Mouse (Mus musculus): ENCODE data around the gene Efcab11. TPM values are rescaled to one million over a fixed set of nuclear protein-coding genes. Genes with fewer than 3 reads are reported as not detected.
A peak's percentile ranks its signal among the peaks of the same experiment; 100 is the strongest.

The Efcab11 gene
- total RNA-seq, 2 experiments from 2014 or later = 0.67 to 1.5 TPM

DNA sequence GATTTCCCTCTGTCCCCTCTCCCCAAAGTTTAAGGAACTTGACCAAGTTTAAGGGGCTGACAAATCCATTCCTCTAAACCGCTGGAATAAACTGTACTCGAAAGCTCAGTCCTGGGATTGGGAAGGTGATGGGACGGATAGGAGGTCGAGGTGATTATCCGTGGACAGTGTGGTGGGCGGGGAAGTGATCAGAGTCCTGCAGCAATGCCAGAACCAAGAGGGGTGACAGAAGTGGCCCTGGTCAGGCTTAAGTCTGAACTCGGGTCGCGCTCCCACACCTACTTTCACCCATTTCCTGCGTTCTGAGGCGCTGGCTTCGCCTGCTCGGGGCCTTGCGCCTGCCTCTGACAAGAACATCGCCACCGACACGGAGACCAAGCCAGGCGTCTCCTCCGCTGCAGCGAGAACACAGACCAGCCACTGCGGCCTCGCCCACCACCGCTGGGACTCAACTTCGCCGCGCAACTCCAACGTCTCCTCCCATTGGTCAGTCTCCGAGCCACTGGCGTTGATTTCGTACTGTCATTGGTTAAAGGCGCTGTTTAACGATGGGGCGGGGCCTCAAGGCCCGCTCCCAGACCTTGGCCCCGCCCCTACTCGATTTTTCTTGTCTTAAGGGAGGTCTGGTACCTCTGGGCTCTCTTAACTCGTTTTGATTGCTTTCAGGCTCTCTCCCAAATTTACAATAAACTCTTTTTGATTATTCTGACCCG lies 1.1 kb downstream of the Efcab11 start:
- DNase-seq (ENCODE audit: low spot score in 2 of 2) = peak; percentile 75 to 90

DNA sequence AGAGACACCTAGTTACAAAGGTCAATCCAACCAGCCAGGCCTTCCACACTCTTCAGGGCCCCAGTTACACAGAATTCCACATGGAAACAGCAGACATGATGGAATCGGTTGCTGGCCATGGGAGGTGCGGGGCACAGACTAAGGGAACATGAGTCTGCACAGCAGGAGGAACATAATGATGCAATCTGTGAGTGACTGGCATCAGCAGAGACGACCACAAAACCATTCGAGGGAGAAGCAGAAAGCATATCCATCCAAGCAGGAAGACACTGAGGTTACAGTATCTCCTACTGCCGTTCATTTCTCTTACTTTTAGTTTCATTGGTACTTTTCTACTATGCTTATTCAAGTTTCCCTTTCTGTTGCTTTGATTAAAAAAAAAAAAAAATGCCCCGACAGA lies 9.6 kb downstream of the Efcab11 start:
- no peak for DNase-seq (ENCODE audit: low spot score in 2 of 2)

DNA sequence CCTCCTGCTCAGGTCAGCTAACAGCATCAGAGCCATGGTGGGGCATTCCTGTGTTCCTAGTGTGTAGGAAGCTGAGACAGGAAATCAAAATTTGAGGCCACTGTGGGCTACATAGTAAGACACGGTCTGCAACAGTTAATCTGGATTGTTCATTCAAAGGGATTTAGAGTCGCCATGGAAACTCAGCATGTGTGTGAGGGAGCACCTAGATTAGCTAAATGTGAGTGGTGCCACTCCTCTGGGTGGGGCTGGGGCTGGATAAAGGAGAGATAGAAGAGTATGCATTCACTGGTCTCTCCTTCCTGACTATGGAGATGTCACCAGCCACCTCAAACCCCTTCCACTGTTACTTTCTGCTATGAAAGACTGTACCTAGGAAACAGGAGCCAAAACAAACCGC lies 10.8 kb downstream of the Efcab11 start:
- no peak for DNase-seq (ENCODE audit: low spot score in 2 of 2)

DNA sequence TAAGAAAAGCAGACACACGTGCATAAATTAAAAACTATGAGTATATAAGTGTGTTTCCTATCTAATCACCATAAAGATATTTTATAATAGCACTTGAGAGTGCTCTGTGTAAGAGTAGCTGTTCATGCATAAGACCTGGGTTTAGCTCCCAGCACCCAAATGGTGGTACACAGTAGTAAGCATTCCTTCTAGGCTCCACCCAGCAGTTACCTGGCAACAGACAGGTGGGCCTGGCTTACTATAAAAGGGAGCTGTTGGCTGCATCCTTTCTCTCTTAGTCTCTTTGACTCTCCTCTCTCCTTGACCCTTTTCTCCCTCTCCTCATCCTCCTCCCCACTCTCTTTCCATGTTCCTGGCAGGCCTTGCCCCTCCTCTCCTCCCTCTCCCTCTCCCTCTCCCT lies 15.4 kb downstream of the Efcab11 start:
- no peak for DNase-seq (ENCODE audit: low spot score in 2 of 2)

DNA sequence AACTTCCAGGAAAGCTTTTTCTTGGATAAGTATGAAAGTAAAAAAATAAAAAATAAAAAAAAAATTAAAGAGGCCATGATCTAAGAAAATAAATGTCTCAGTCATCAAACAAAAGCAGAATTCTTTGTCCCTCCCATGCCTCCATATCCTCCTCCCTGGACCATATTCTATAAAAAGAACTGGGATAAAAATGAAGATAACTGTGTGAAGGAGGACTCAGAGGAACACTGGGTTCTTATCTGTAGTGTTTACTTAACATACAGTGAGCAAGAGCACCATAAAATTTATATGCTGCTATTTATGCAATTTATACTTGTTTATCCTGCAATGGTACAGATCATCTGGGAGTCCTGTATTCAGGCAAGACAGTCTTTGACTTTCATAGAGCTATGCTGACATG lies 19.6 kb downstream of the Efcab11 start:
- DNase-seq (ENCODE audit: low spot score in 2 of 2) = no peak

DNA sequence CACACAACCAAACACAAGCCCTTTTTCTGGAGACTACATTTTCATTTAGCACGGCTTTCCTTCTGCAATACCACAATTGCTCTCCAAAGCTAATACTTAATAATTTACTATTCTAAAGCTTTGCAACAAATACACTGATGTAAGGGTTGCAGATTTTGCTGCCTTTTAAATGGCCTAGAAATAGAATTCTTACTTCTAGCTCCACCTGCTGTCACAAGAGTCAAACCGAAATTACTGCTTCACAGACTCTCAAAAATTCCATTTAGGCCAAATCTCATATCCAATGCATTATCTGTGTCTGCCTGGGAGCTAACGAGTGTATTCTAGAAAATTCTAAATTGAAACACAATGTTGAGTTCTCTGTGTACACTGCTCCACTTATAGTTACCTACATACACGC lies 23.3 kb downstream of the Efcab11 start:
- DNase-seq (ENCODE audit: low spot score in 2 of 2) = peak in 1 of 2 experiments; percentile 69

DNA sequence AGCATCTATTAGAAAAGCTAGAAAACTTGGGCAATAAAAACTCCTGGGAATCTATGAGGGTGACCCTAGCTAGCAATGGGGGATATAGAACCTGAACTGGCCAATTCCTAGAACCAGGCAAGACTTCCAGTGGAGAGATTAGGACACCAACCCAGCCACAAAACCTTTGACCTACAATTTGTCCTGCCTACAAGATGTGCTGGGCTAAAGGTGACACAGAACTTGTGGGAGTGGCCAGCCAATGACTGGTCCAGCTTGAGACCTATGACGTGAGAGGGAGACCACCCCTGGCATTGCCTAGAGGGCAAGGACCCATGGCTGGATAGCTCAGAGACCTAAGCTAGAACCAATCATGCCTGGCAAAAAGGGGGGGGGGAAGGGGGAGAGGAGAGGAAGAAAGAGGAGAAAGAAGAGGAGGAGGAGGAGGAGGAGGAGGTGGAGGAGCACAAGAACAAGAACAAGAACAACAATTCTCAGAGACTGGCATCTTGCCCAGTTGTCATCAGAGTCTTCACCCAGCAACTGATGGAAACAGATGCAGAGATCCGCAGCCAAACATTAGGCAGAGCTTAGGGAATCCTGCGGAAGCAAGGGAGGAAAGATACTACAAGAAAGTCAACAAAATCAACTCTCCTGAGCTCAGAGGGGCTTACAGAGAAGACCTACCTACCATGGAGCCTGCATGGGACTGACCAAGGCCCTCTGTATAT lies 24.7 kb downstream of the Efcab11 start:
- DNase-seq (ENCODE audit: low spot score in 2 of 2) = no peak

DNA sequence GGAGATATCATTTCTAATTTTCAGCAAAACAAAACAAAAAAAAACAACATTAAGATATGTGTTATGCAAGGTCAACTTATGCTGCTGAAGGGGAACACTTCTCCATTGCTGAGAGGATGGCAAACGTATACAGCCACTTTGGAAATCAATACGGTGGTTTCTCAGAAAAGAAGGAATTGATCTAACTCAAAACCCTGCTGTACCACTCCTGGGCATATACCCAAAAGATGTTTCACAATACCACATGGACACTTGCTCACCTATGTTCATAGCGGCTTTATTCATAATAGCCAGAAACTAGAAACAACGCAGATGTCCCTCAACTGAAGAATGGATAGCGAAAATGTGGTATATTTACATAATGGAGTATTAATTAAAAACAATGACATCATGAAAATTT lies 25.6 kb downstream of the Efcab11 start:
- DNase-seq (ENCODE audit: low spot score in 2 of 2) = no peak

DNA sequence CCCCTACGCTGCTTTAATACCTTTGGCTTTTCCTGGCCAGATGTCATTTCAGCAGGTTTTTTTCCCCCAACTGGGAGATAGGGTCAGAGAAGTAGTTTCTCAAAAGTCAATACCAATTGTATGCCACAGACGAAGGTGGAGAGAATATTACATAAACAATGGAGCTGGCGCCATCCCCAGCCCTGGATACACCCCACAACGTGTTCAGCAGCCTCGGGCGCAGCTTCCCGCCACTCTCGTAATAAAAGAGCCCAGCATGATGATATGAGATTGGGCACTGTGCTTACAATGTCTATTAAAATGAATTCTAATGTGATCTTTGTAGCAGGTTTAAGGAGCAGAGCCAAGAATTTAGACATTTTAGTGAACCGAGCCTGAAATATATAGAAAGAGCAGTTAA lies 28.2 kb downstream of the Efcab11 start:
- no peak for DNase-seq (ENCODE audit: low spot score in 2 of 2)

DNA sequence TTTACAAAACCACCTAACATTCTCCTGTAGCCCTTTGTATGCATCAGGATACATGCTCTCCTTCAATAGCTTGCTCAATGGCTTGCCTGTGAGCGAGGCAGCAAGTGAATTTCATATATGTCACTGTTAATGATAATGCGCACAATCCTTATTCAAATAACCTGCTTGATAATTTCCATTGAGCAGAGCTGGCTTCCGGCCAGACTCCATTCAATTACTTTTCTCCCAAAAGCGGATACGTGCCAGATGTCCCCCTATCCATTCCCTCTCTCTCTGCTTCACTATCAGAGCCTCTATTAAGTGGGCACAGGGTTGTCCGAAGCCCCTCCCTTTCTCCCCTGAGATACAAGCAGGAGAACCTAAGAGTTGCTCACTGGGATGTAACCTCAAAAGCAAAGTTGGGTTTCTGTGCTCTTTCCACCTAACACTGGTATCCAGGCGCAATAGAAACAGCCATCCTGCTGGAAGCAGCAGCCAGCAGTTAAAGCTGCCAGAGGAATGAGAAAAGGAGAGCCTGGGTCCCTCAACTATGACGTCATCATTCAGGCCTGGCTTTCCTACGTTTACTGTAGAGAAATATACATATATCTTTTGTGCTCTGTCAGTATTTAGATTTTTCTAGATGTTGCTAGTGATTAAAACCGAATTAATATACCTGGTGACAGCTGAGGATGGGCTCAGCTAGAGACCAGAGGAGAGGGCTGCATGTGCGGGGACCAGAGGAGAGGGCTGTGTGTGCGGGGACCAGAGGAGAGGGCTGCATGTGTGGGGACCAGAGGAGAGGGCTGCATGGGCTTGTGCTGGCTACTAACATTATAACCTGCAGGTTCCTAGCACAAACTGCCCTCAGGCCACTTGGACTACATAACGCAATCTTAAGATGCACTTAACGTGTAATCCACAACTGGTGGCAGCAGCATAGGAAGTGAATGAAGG lies 30.6 kb downstream of the Efcab11 start:
- DNase-seq (ENCODE audit: low spot score in 2 of 2) = no peak

DNA sequence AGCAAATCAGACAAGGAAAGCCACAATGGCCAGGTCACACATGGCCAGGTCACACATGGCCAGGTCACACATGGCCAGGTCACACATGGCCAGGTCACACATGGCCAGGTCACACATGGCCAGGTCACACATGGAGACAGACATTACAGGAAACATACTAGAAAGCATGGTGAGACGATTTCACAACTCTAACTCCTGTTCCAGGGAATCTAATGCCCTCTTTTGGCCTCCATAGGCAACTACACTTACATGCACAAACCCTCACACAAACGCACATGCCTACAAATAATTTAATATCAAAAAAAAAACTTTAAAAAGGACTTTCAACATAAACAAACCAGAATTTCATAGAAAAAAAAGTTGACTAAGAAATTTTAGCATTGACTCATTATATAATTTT lies 34.2 kb downstream of the Efcab11 start:
- DNase-seq (ENCODE audit: low spot score in 2 of 2) = no peak

DNA sequence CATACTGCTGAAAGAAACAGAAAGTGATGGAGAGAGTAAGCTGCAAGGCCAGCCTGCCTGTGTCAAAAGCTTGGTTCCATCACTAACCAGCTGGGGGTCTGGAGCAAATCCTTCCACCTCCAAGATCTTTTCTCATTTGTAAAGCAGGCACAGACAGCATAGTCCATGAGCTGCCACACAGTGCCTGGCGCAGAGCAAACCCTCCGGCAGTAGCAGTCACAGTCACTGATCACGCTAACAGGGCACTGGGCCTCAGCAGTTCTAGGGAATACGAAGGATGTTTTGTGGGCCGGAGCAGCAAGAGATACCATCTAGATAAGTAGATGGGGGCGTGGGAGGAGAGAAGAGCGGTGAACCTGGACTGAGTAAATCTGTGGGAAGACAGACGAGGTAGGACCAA lies 39.3 kb downstream of the Efcab11 start:
- no peak for DNase-seq (ENCODE audit: low spot score in 2 of 2)

DNA sequence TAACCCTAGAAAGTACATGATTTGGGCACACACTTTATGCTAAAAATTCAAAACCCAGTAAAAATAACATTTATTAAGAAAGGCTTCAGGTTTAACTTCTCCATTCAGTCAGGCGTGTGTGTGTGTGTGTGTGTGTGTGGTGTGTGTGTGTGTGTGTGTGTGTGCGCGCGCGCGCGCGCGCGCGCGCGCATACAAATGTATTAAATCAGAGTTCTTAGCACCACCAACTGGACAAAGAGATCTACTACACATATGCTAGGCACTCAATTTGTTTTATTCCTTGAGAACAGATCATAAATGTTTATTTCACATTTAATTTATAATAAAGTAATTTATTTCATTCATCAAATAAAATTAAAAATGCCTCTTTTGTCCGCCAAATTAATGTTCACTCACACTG lies 45.5 kb downstream of the Efcab11 start:
- no peak for DNase-seq (ENCODE audit: low spot score in 2 of 2)

DNA sequence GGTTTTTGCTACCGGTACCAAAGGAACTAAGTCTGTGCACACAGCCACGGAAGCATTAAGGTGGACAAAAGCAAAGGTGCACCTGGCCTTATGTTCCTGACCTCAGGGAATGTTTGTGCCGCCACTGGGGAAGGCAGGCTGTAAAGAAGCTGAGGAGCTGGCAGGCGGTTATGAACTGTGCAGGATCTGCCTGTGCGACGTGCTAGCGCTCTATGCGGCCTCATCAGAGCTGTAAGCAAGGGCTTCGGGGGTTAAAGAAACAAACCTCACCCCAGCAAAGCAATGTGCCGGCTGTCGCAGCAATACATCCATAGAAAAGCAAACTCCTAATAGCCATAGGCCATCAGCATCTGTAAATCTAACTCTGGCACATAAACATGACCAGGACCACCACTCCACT lies 46.1 kb downstream of the Efcab11 start:
- no peak for DNase-seq (ENCODE audit: low spot score in 2 of 2)

DNA sequence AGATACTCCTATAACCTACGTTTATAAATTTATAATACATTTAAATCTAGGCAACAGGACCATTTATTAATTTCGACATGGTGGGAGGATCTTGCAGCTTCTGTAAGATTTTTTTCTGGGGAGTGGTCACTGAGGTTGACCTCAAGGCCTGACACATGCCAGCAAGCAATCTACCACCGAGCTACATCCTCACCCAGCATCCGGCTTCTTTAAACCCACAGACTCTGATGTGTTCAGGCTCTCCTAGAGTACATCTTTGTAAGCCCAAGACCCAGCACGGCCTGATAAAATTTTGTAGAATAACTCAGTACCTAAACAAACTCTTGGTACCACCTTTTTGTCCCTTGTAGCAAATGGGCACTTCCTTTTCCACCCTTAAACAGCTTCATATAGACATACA lies 46.7 kb downstream of the Efcab11 start:
- no peak for DNase-seq (ENCODE audit: low spot score in 2 of 2)

DNA sequence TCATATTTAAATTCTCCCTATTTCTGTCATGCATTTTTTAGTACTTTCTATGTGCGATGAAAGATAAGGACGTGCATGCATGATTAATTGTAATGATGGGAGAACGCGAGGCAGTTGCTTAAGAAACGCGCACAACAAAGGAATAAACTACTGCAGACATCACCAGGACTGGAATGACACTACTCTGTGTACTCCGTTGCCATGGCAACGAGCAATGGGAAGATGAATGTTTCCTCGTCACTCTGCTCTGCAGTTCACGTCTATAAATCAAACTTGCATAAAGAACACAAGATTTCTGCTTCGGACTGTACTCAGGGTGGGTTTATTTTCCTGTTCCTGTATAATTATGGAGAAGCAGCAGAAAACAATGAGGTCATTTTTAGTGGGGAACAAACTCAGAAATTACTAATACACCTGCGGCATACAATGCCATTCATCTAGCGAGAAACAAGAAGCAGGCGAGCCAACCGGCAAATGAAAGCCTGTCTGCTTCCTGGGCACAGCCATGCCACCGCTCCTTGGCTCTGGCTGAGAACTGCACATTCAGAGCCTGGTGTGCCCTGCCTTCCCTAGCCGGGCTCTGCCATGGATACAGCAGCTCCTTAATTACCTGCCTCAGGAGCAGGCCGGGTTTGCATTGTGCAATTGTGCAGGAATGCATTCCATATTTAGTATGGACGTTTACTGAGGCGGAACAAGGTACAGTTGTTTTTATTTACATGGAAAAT lies 47.7 kb downstream of the Efcab11 start:
- DNase-seq (ENCODE audit: low spot score in 2 of 2) = peak; percentile 34 to 65

DNA sequence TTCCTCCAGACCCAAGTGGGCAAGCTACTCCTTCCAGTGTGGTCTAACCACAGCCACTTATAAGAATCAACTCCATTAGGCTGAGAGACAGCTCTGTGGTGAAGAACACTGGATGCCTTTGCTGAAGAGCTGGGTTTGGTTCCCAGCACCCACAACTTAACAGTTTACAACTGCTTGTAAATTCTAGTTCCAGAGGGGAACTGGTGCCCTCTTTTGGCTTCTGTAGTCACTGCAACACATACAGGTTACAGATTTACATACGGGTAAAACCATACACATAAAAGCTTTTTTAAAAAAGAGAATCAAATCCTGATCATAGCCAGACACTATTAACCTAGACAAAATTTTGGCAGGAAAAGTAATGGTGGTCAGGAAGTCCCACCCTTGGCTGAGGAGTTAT lies 50.8 kb downstream of the Efcab11 start:
- no peak for DNase-seq (ENCODE audit: low spot score in 2 of 2)

DNA sequence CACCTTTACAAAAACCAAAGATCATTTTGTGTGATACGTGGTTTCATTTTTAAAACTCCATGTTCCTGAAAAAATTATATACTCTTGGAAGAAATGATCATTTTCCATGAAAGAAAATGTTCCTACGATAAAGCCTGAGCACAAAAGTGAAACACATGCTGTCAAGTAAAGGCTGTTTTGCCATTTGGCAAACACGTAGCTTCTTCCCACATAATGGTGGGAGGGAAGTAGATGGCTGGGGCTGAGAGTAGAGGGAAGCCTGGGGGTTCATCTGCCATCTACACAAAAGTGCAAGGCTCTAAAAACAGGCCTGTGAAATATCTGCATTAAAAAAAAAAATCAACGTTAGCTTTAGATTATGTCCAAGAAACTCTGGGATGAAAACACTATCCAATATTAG lies 61.6 kb downstream of the Efcab11 start:
- DNase-seq (ENCODE audit: low spot score in 2 of 2) = peak in 1 of 2 experiments; percentile 43

DNA sequence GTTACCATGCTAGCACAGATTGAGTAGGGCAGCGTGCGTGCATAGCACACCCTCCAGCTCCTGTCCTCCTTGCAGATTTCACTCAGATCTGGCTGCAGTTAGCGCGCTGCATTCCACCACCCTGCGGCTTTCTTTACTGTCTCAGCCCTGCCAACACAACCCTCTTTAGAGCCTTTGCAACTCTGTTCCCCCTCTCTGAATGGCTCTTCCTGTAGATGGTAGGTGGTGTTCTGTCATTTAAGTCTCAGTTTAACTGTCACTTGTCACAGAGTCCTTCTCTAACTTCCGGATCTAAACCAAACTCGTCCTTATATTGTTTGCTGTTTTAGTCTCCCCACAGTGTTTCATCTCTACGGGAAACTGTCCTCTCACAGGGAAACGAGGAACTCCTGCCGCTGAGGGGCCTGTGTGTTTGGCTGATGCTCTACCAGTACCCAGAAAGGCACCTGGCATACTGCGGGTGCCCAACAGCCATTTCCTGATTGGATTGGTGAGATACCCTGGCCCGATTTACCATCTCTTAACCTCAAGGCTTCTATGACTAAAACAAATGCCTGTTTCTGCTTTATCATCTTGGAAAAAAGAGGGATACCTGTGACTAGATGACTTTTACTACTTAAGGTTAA lies 62.8 kb downstream of the Efcab11 start:
- DNase-seq (ENCODE audit: low spot score in 2 of 2) = no peak

DNA sequence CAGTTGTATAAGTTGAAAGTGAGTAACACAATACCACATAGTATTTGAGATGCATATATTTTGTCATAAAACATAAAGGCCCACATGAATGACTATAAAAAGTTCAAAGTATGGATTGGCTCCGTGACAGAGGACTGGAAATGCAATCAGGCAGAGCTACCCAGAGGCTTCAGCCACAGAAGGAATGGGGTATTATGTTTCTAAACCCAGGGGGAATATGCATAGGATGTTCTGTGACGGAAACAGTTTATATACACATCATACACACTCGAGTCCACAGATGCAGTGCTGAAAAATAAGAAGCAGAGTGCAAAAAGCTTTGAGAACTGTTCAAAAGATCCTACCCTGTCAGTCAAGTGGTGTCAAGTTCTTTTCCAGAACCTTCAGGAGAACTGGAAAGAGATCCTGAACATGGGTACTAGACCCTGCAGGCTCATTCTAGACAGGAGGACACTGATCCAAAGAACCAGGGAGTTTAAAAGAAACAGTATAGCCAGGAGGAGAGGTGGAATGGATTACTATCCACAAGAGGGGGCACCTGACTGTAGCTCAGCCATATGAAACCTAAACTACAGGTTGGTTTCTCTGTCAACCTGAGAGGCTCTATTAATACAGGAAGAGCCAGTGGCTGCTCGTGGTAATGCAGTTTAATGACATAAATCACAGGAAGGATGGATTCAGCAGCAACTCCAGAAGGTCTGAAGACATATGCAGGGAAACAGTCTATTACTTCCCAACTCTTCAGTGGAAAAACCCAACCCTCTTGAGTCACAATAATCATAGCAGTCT lies 64.9 kb downstream of the Efcab11 start:
- DNase-seq (ENCODE audit: low spot score in 2 of 2) = no peak
